1 mouse cellular context compared by ENCODE assay signal in the genomic region with DNA sequence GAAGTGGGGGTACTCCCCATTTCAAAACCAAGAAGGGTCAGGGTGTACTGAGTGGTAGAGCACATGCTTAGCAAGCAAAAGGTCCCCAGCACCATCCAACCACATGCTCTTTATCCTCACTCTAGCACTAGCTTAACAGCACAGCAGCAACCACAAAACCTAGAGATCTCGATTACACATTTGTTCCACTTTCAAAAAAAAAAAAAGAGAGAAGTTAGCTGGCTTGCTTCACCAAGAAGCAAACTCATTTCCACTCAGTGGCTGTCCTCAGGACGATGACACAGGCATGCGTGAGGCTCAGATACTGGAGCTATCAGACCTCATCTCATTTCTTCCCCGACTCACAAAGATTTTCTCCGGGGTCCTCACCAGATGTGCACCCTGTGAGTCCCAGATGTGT.
TF ChIP-seq lines count a peak whose summit lies in the region.

No protein-coding gene starts in this region.

TF ChIP-seq in CH12.LX, 34 proteins besides CTCF, POLR2A, EP300 and RAD21 (continued from another document):
- TF ChIP-seq ZMIZ1 (IDR thresholded peaks at IDR 0.05; ENCODE audit: low read depth, low read length) (no peak; the same call in 1 of the 2 replicates), SIN3A (IDR thresholded peaks at IDR 0.05; ENCODE audit: low read length) (peak; percentile 80), MAX (IDR thresholded peaks at IDR 0.05; ENCODE audit: low read length) (peak; percentile 96), USF2 (conservative IDR thresholded peaks at IDR 0.05; ENCODE audit: low read depth, low read length) (peak; percentile 12; the same call in 1 of the 2 replicates), ETS1 (conservative IDR thresholded peaks at IDR 0.05; ENCODE audit: low read depth, low read length) (peak; percentile 84), GABPA (IDR thresholded peaks at IDR 0.05; ENCODE audit: insufficient replicate concordance, low read depth, low read length) (no peak), MYC (IDR thresholded peaks at IDR 0.05; ENCODE audit: low read depth, low read length) (peak; percentile 99), NELFE (IDR thresholded peaks at IDR 0.05; ENCODE audit: low read depth, low read length) (0 out of 2 replicates have a peak, but pooled peaks have one; percentile 0), HCFC1 (IDR thresholded peaks at IDR 0.05; ENCODE audit: low read depth, low read length) (no peak; the same call in 1 of the 2 replicates), MXI1 (IDR thresholded peaks at IDR 0.05; ENCODE audit: low read depth, low read length) (peak; percentile 83; the same call in 1 of the 2 replicates), MAZ (IDR thresholded peaks at IDR 0.05; ENCODE audit: low read depth, low read length) (no peak), KAT2A (IDR thresholded peaks at IDR 0.05; ENCODE audit: insufficient replicate concordance, low read length) (no peak)
TF ChIP-seq in CH12.LX: peak in this region for 19.
